Mouse (Mus musculus) MEL (cell line): ENCODE results near the gene Srebf1. TPM values are rescaled to one million over a fixed set of nuclear protein-coding genes. Genes with fewer than 3 reads are reported as not detected.

Experiments used
- DNase-seq: peaks from one replicate; pipeline ENCODE4 v3.0.0; 2011; ENCODE audit warnings: low read depth, low spot score
- H3K27ac ChIP-seq: 2 replicates; pipeline ENCODE4 v1.5.1; 2012; ENCODE audit warnings: low read depth, mild to moderate bottlenecking, control low read depth, low read length, moderate library complexity; ENCODE audit not compliant: control insufficient read depth
- H3K27me3 ChIP-seq, 2 experiments: fragments of 150-350 bp in 1 of 2; sonication (generic) in 1 of 2; 2 replicates each; pipeline ENCODE4 v1.6.1; 2012; ENCODE audit warnings: low read length in 2 of 2, mild to moderate bottlenecking in 2 of 2, improper control_type of control experiment in 1 of 2, moderate library complexity in 1 of 2; ENCODE audit not compliant: insufficient read depth in 2 of 2, control insufficient read depth in 1 of 2
- H3K36me3 ChIP-seq, 2 experiments: 2 replicates each; pipeline ENCODE4 v1.6.1; 2012 to 2014; ENCODE audit warnings: low read length in 2 of 2, improper control_type of control experiment in 1 of 2, inconsistent platforms in 1 of 2, mild to moderate bottlenecking in 1 of 2; ENCODE audit not compliant: insufficient read depth in 2 of 2, control insufficient read depth in 1 of 2
- H3K4me1 ChIP-seq, 2 experiments: fragments of 150-350 bp in 1 of 2; sonication (generic) in 1 of 2; 2 replicates each; pipeline ENCODE4 v1.6.1; 2012; ENCODE audit warnings: low read length in 2 of 2, improper control_type of control experiment in 1 of 2, mild to moderate bottlenecking in 1 of 2; ENCODE audit not compliant: insufficient read depth in 2 of 2, control insufficient read depth in 1 of 2
- H3K4me3 ChIP-seq, 2 experiments: fragments of 150-350 bp in 1 of 2; sonication (generic) in 1 of 2; 2 replicates each; pipeline ENCODE4 v1.5.1; 2012; ENCODE audit warnings: low read depth in 2 of 2, low read length in 2 of 2, mild to moderate bottlenecking in 2 of 2, moderate library complexity in 2 of 2, control low read depth in 1 of 2, improper control_type of control experiment in 1 of 2; ENCODE audit not compliant: control insufficient read depth in 1 of 2, insufficient read depth in 1 of 2
- H3K79me2 ChIP-seq: 2 replicates; pipeline ENCODE4 v1.6.1; 2012; ENCODE audit warnings: mild to moderate bottlenecking, low read length, moderate library complexity; ENCODE audit not compliant: control insufficient read depth, poor library complexity, insufficient read depth
- H3K9ac ChIP-seq: 2 replicates; pipeline ENCODE4 v1.6.1; 2012; ENCODE audit warnings: low read depth, mild to moderate bottlenecking, control low read depth, low read length, moderate library complexity; ENCODE audit not compliant: control insufficient read depth, poor library complexity, severe bottlenecking
- H3K9me3 ChIP-seq: fragments of 150-350 bp; sonication (generic); replicated peaks from 2 replicates; pipeline ENCODE4 v1.6.1; 2012; ENCODE audit warnings: mild to moderate bottlenecking, low read length, improper control_type of control experiment, moderate library complexity; ENCODE audit not compliant: insufficient read depth
- BHLHE40 ChIP-seq: IDR thresholded peaks from 2 replicates; pipeline ENCODE4 v1.6.1; 2012; ENCODE audit warnings: low read depth, mild to moderate bottlenecking, inconsistent platforms, low read length, improper control_type of control experiment, borderline replicate concordance
- E2F4 ChIP-seq: IDR thresholded peaks from 2 replicates; pipeline ENCODE4 v1.6.1; 2011; ENCODE audit warnings: low read depth, low read length, improper control_type of control experiment, borderline replicate concordance
- ELF1 ChIP-seq: IDR thresholded peaks from 2 replicates; pipeline ENCODE4 v1.6.1; 2014; ENCODE audit warnings: low read depth, mild to moderate bottlenecking, inconsistent platforms, low read length, improper control_type of control experiment, moderate library complexity
- EP300 ChIP-seq, 2 experiments: IDR thresholded peaks; 2 replicates each; pipeline ENCODE4 v1.6.1; 2011; ENCODE audit warnings: improper control_type of control experiment in 2 of 2, low read length in 2 of 2, low read depth in 1 of 2, mild to moderate bottlenecking in 1 of 2
- ETS1 ChIP-seq: IDR thresholded peaks from 2 replicates; pipeline ENCODE4 v1.6.1; 2012; ENCODE audit warnings: low read depth, mild to moderate bottlenecking, inconsistent platforms, low read length, improper control_type of control experiment, moderate library complexity
- HCFC1 ChIP-seq: IDR thresholded peaks from 2 replicates; pipeline ENCODE4 v1.6.1; 2012; ENCODE audit warnings: low read depth, mild to moderate bottlenecking, inconsistent platforms, low read length, improper control_type of control experiment, moderate library complexity
- MXI1 ChIP-seq: IDR thresholded peaks from 2 replicates; pipeline ENCODE4 v1.6.1; 2011; ENCODE audit warnings: mild to moderate bottlenecking, low read depth, low read length, improper control_type of control experiment
- MYC ChIP-seq: IDR thresholded peaks from 2 replicates; pipeline ENCODE4 v1.6.1; 2011; ENCODE audit warnings: low read depth, mild to moderate bottlenecking, low read length, improper control_type of control experiment, moderate library complexity
- NELFE ChIP-seq: IDR thresholded peaks from 2 replicates; pipeline ENCODE4 v1.6.1; 2011; ENCODE audit warnings: low read depth, low read length, improper control_type of control experiment
- NRF1 ChIP-seq: IDR thresholded peaks from 2 replicates; pipeline ENCODE4 v1.6.1; 2014; ENCODE audit warnings: low read depth, mild to moderate bottlenecking, inconsistent platforms, low read length, improper control_type of control experiment, moderate library complexity; ENCODE audit not compliant: poor library complexity, insufficient read depth, severe bottlenecking
- POLR2A ChIP-seq, 2 experiments: IDR thresholded peaks; 2 replicates each; pipeline ENCODE4 v1.6.1; 2011 to 2012; ENCODE audit warnings: low read length in 2 of 2, mild to moderate bottlenecking in 2 of 2, control low read depth in 1 of 2, improper control_type of control experiment in 1 of 2, low read depth in 1 of 2, moderate library complexity in 1 of 2; ENCODE audit not compliant: control insufficient read depth in 1 of 2, insufficient read depth in 1 of 2, poor library complexity in 1 of 2
- POLR2AphosphoS5 ChIP-seq: IDR thresholded peaks from 2 replicates; pipeline ENCODE4 v1.6.1; 2012; ENCODE audit warnings: low read depth, borderline replicate concordance, mild to moderate bottlenecking, inconsistent platforms, low read length, moderate library complexity, mixed read lengths
- RCOR1 ChIP-seq: IDR thresholded peaks from 2 replicates; pipeline ENCODE4 v1.6.1; 2012; ENCODE audit warnings: low read depth, mild to moderate bottlenecking, inconsistent platforms, low read length, improper control_type of control experiment
- ZC3H11A ChIP-seq: IDR thresholded peaks from 2 replicates; pipeline ENCODE4 v1.6.1; 2012; ENCODE audit warnings: low read depth, mild to moderate bottlenecking, inconsistent platforms, low read length, improper control_type of control experiment
- polyA plus RNA-seq, 2 experiments: library from polyadenylated mRNA; stranded (reverse) in 1 of 2; unstranded in 1 of 2; fragments of >175 nt in 1 of 2; fragments of >200 nt in 1 of 2; gene quantifications; 2 replicates each; pipeline versions ENCODE4 v1.2.1 to v1.2.4; 2012; ENCODE audit warnings: low replicate concordance in 2 of 2, low read depth in 1 of 2; ENCODE audit not compliant: insufficient read length in 2 of 2, insufficient read depth in 1 of 2, missing spikeins in 1 of 2
- total RNA-seq: library from RNA; depleted of rRNA; stranded (reverse); fragments of 300-350 nt; gene quantifications from 2 replicates; pipeline ENCODE4 v1.2.3, GENCODE M21; 2012

Srebf1 gene
- total and polyA plus RNA-seq, 3 experiments, result 241 to 288 TPM; not detected in 1

GRCm38 (mm10) chr11:60190055-60190641, 32.2 kb downstream of the Srebf1 start:
- TF ChIP-seq MYC, result no peak
- Histone ChIP-seq H3K27ac (no peak overlapping the region), H3K4me3 (no peak overlapping the region), H3K79me2 (no peaks in the 10 kb centered on the region), H3K9ac (no peak overlapping the region), H3K36me3 (peaks cover 0 to 6% of the 10 kb centered on the region in 2 experiments; a peak in 1 of 4 replicates), H3K9me3 (no peaks in the 10 kb centered on the region), H3K4me1 (no peaks in the 10 kb centered on the region), H3K27me3 (no peaks in the 10 kb centered on the region)
- DNase-seq, result no peak

- H3K9me3 ChIP-seq, result no peaks in the 10 kb centered on the region
- peaks cover 0 to 9% of the 10 kb centered on the region in 2 experiments; a peak in 1 of 4 replicates for H3K36me3 ChIP-seq
- no peaks in the 10 kb centered on the region for H3K79me2 ChIP-seq
- H3K27ac ChIP-seq, result no peak overlapping the region
- TF ChIP-seq ZC3H11A (no peak), E2F4 (no peak), RCOR1 (no peak), MXI1 (no peak), POLR2AphosphoS5 (no peak), BHLHE40 (no peak), ELF1 (no peak), EP300 (IDR thresholded peaks at IDR 0.05; ENCODE audit: low read depth in 1 of 2, low read length in 2 of 2) (no peak), NRF1 (no peak), ETS1 (no peak), HCFC1 (no peak), NELFE (no peak), POLR2A (IDR thresholded peaks at IDR 0.05; ENCODE audit: control insufficient read depth in 1 of 2, insufficient read depth in 1 of 2, low read depth in 1 of 2, low read length in 2 of 2, poor library complexity in 1 of 2) (no peak), MYC (no peak)
- TF ChIP-seq, all 39 proteins: peak for 0
- no peaks in the 10 kb centered on the region for H3K4me1 ChIP-seq
- no peak overlapping the region for H3K4me3 ChIP-seq
- no peaks in the 10 kb centered on the region for H3K27me3 ChIP-seq
- DNase-seq, result no peak
- no peak overlapping the region for H3K9ac ChIP-seq
Measured at GRCm38 (mm10) chr11:60189501-60190040, 32.8 kb downstream of the Srebf1 start.
